Mouse (Mus musculus) E14TG2a.4 (cell line): ENCODE data around the gene 1700017B05Rik.
"Not testable (repeated sequence)": the region's sequence is repeated elsewhere in the genome, so short reads cannot be mapped to it uniquely, and the experiment has no call there.

Experiments
- H3K27me3 ChIP-seq: 2 replicates; pipeline ENCODE4 v1.6.1; 2014; ENCODE audit warnings: low read length, control low read depth; ENCODE audit not compliant: insufficient read depth
- H3K36me3 ChIP-seq: 2 replicates; pipeline ENCODE4 v1.6.1; 2014; ENCODE audit warnings: low read length, control low read depth; ENCODE audit not compliant: insufficient read depth
- H3K4me1 ChIP-seq: replicated peaks from 2 replicates; pipeline ENCODE4 v1.6.1; 2014; ENCODE audit warnings: low read depth, low read length, control low read depth
- H3K4me3 ChIP-seq: replicated peaks from 2 replicates; pipeline ENCODE4 v1.5.1; 2014; ENCODE audit warnings: mild to moderate bottlenecking, low read length
- H3K9me3 ChIP-seq: 2 replicates; pipeline ENCODE4 v1.6.1; 2014; ENCODE audit warnings: low read length, control low read depth
- CTCF ChIP-seq: conservative IDR thresholded peaks from 2 replicates; pipeline ENCODE4 v1.5.1; 2014; ENCODE audit warnings: low read length
- NANOG ChIP-seq: IDR thresholded peaks from 2 replicates; pipeline ENCODE4 v1.6.1; 2014; ENCODE audit warnings: borderline replicate concordance, low read length, mixed read lengths
- POU5F1 ChIP-seq: IDR thresholded peaks from 2 replicates; pipeline ENCODE4 v1.6.1; 2014; ENCODE audit warnings: low read length, borderline replicate concordance

The 1700017B05Rik gene

GRCm38 (mm10) chr9:57261913-57262794 is at the start of gene 1700017B05Rik:
Gene 1700017B05Rik, minus strand, starts transcription at chr9:57262612.
- H3K27me3 ChIP-seq, result peaks cover 55% of the 10 kb centered on the region
- H3K9me3 ChIP-seq, result no peaks in the 10 kb centered on the region
- H3K36me3 ChIP-seq, result peaks cover 21% of the 10 kb centered on the region
- TF ChIP-seq CTCF (no peak), POU5F1 (no peak), NANOG (no peak)
- H3K4me1 ChIP-seq, result peaks cover 66% of the 10 kb centered on the region
- peak within 1 kb of the TSS; percentile 91 for H3K4me3 ChIP-seq

GRCm38 (mm10) chr9:57310895-57311294 is 48.5 kb upstream of the 1700017B05Rik start:
- H3K4me1 ChIP-seq, result peaks cover 20% of the 10 kb centered on the region
- no peak for TF ChIP-seq CTCF
- TF ChIP-seq NANOG, result peak; percentile 81
- no peak overlapping the region for H3K4me3 ChIP-seq
- H3K9me3 ChIP-seq, result peaks cover 13% of the 10 kb centered on the region
- no peaks in the 10 kb centered on the region for H3K27me3 ChIP-seq
- H3K36me3 ChIP-seq, result no peaks in the 10 kb centered on the region

- peaks cover 20% of the 10 kb centered on the region for H3K4me1 ChIP-seq
- H3K9me3 ChIP-seq, result peaks cover 10% of the 10 kb centered on the region
- no peaks in the 10 kb centered on the region for H3K27me3 ChIP-seq
- no peak overlapping the region for H3K4me3 ChIP-seq
- TF ChIP-seq CTCF (no peak), NANOG (no peak), POU5F1 (no peak)
- H3K36me3 ChIP-seq, result no peaks in the 10 kb centered on the region
Measured at GRCm38 (mm10) chr9:57309353-57309752, 46.9 kb upstream of the 1700017B05Rik start.

GRCm38 (mm10) chr9:57307456-57307855 is 45.0 kb upstream of the 1700017B05Rik start:
- H3K36me3 ChIP-seq, result no peaks in the 10 kb centered on the region
- peaks cover 16% of the 10 kb centered on the region for H3K9me3 ChIP-seq
- H3K4me3 ChIP-seq, result no peak overlapping the region
- no peaks in the 10 kb centered on the region for H3K27me3 ChIP-seq
- TF ChIP-seq POU5F1 (no peak), CTCF (no peak), NANOG (no peak)
- H3K4me1 ChIP-seq, result peaks cover 19% of the 10 kb centered on the region

- H3K27me3 ChIP-seq, H3K4me1 ChIP-seq, H3K4me3 ChIP-seq, H3K36me3 ChIP-seq: not testable (repeated sequence)
- peaks cover 16% of the 10 kb centered on the region for H3K9me3 ChIP-seq
Measured at GRCm38 (mm10) chr9:57304716-57305115, 42.3 kb upstream of the 1700017B05Rik start.

GRCm38 (mm10) chr9:57304251-57304650 is 41.8 kb upstream of the 1700017B05Rik start:
- Histone ChIP-seq H3K27me3 (no peaks in the 10 kb centered on the region), H3K4me1 (peaks cover 9% of the 10 kb centered on the region), H3K4me3 (no peak overlapping the region), H3K9me3 (peaks cover 16% of the 10 kb centered on the region), H3K36me3 (no peaks in the 10 kb centered on the region)
- TF ChIP-seq NANOG (no peak), POU5F1 (no peak), CTCF (no peak)

- Histone ChIP-seq H3K36me3 (no peaks in the 10 kb centered on the region), H3K4me3 (no peak overlapping the region), H3K4me1 (peaks cover 9% of the 10 kb centered on the region), H3K9me3 (peaks cover 16% of the 10 kb centered on the region), H3K27me3 (no peaks in the 10 kb centered on the region)
- TF ChIP-seq POU5F1 (no peak), NANOG (no peak), CTCF (no peak)
Measured at GRCm38 (mm10) chr9:57303356-57303755, 40.9 kb upstream of the 1700017B05Rik start.

GRCm38 (mm10) chr9:57300825-57301224 is 38.4 kb upstream of the 1700017B05Rik start:
- Histone ChIP-seq H3K4me3 (no peak overlapping the region), H3K4me1 (peaks cover 25% of the 10 kb centered on the region), H3K9me3 (peaks cover 16% of the 10 kb centered on the region), H3K36me3 (no peaks in the 10 kb centered on the region), H3K27me3 (no peaks in the 10 kb centered on the region)
- TF ChIP-seq NANOG, result no peak
- TF ChIP-seq CTCF, result no peak
- no peak for TF ChIP-seq POU5F1
